Mouse (Mus musculus) right cerebral cortex, postnatal 25 days (tissue): ENCODE measurements around the gene Ildr1.

Experiments
- DNase-seq: peaks from one replicate; pipeline ENCODE4 v3.0.0; 2022

Ildr1 gene

GRCm38 (mm10) chr16:36693818-36694413 is at the start of gene Ildr1:
Gene Ildr1 (plus strand): TSS chr16:36693978.
- no peak for DNase-seq

GRCm38 (mm10) chr16:36645124-36645523 is 48.7 kb upstream of the Ildr1 start:
- DNase-seq: no peak

GRCm38 (mm10) chr16:36649304-36649703 is 44.5 kb upstream of the Ildr1 start:
- no peak for DNase-seq

GRCm38 (mm10) chr16:36650511-36650910 is 43.3 kb upstream of the Ildr1 start:
- no peak for DNase-seq

GRCm38 (mm10) chr16:36651174-36651766 is 42.5 kb upstream of the Ildr1 start:
- no peak for DNase-seq

- DNase-seq: no peak
Observed at GRCm38 (mm10) chr16:36655199-36655598, 38.6 kb upstream of the Ildr1 start.

- DNase-seq: no peak
Observed at GRCm38 (mm10) chr16:36655910-36656309, 37.9 kb upstream of the Ildr1 start.

GRCm38 (mm10) chr16:36661330-36661729 is 32.4 kb upstream of the Ildr1 start:
- DNase-seq: no peak

GRCm38 (mm10) chr16:36663484-36663883 is 30.3 kb upstream of the Ildr1 start:
- DNase-seq: no peak

GRCm38 (mm10) chr16:36665782-36666181 is 28.0 kb upstream of the Ildr1 start, which contains the start of gene Cd86:
Gene Cd86 (minus strand): TSS chr16:36666081.
- no peak for DNase-seq

- DNase-seq: no peak
Observed at GRCm38 (mm10) chr16:36666448-36667017, 27.2 kb upstream of the Ildr1 start.

- DNase-seq: no peak
Observed at GRCm38 (mm10) chr16:36670590-36670989, 23.2 kb upstream of the Ildr1 start.

GRCm38 (mm10) chr16:36673196-36673595 is 20.6 kb upstream of the Ildr1 start:
- DNase-seq: no peak

GRCm38 (mm10) chr16:36674457-36675204 is 19.1 kb upstream of the Ildr1 start:
- DNase-seq: no peak

GRCm38 (mm10) chr16:36675304-36675703 is 18.5 kb upstream of the Ildr1 start:
- DNase-seq: no peak

- no peak for DNase-seq
Observed at GRCm38 (mm10) chr16:36675902-36676301, 17.9 kb upstream of the Ildr1 start.

GRCm38 (mm10) chr16:36681829-36682228 is 11.9 kb upstream of the Ildr1 start:
- DNase-seq: no peak

- no peak for DNase-seq
Observed at GRCm38 (mm10) chr16:36684325-36684918, 9.4 kb upstream of the Ildr1 start.

- DNase-seq: no peak
Observed at GRCm38 (mm10) chr16:36688076-36688475, 5.7 kb upstream of the Ildr1 start.

GRCm38 (mm10) chr16:36691484-36691883 is 2.3 kb upstream of the Ildr1 start:
- DNase-seq: no peak

- DNase-seq: no peak
Observed at GRCm38 (mm10) chr16:36694798-36695290, 1.1 kb downstream of the Ildr1 start.

GRCm38 (mm10) chr16:36697331-36697730 is 3.6 kb downstream of the Ildr1 start:
- DNase-seq: no peak

GRCm38 (mm10) chr16:36700484-36700883 is 6.7 kb downstream of the Ildr1 start:
- no peak for DNase-seq
